Mouse (Mus musculus): ENCODE data around the gene Tas2r130. TPM values are rescaled to one million over a fixed set of nuclear protein-coding genes. Genes with fewer than 3 reads are reported as not detected.
"Not testable (repeated sequence)": the region's sequence is repeated elsewhere in the genome, so short reads cannot be mapped to it uniquely, and the experiment has no call there.

The Tas2r130 gene
- polyA plus RNA-seq (2012; rRNA removed) = not detected in 2 replicates

- no peak for DNase-seq (ENCODE audit: low read depth)
Observed at GRCm38 (mm10) chr6:131630812-131631211, at the start of gene Tas2r130. Gene Tas2r130 (minus strand): TSS chr6:131630912.

- no peak for DNase-seq (ENCODE audit: low read depth)
Observed at GRCm38 (mm10) chr6:131678786-131679185, 48.1 kb upstream of the Tas2r130 start, which contains the start of gene Tas2r106. Gene Tas2r106 (minus strand): TSS chr6:131678886.

DNA sequence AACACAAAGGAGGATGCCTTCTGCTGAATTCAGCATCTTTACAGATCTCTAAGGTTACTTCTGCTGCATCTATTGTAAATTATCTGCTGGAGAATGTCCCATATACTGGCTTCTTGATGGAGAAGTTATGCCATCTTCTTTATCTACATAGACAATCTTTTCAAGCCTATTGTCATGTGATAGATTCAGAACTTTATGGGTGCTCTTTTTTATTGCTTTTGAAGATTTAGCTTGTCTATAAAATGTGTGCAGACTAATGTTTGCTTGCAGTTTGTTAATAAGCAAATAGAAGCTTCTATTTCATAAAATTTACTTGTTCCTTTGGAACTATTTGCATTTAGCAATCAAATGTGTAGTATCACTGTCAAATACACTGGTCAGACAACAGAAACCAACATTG is 29.3 kb upstream of the Tas2r130 start, which contains the start of gene Tas2r107:
Gene Tas2r107 (minus strand): TSS at position 101 of the 400 bp plus-strand sequence.
- no peak for DNase-seq (ENCODE audit: low read depth)

DNA sequence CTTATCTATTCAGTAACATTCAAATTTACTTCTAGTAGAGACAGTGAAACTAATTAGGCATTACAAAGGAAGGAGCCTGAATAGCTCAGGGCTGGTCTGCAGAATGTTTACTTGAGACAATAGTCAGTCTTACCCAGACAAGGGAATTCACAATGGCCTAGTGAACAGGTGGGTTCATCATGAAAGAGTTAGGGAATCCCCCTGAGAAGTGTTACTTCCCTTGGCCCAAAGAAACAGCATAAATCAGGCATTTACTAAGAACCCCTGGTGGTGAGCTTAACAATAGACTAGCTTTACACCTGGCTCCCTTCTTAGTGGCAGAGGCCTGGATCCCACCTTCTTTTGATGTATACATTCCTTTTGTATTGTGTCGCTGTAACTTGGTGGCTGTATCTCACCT is 20.8 kb downstream of the Tas2r130 start:
- not testable (repeated sequence) for DNase-seq (ENCODE audit: low read depth)

DNA sequence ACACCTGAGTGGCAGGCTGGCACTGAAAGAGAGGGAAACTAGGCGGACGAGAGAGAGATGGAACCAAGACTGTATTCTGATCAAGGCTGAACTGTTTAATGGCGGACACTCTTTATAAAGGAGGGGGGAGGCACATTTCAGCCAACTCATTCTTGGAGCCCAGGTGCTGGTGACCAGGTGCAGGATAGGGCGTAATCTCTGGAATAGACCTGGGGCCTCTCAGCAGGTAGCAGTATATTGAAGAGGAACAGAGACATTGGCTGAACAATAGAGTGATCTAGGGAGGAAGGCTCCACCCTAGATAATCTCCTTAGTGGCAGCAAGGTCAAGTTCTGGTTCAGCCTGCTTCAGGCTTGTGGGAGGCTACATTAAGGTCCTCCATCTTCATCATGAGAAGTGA is 25.9 kb downstream of the Tas2r130 start:
- DNase-seq (ENCODE audit: low read depth) = no peak

Other genes starting within 250 kb of the Tas2r130 start
- gene Ybx3, start 242.4 kb downstream of the Tas2r130 start, polyA plus RNA-seq (2012; rRNA removed) = 60.2 and 86.4 TPM in 2 replicates
- not detected in 2 replicates for gene 5430401F13Rik, start 144.5 kb downstream of the Tas2r130 start, polyA plus RNA-seq (2012; rRNA removed)
- not detected in 2 replicates for gene Gm6619, start 144.5 kb downstream of the Tas2r130 start, polyA plus RNA-seq (2012; rRNA removed)
- gene Tas2r107, start 29.2 kb upstream of the Tas2r130 start, polyA plus RNA-seq (2012; rRNA removed) = not detected in 2 replicates
- gene Tas2r106, start 48.0 kb upstream of the Tas2r130 start, polyA plus RNA-seq (2012; rRNA removed) = not detected in 2 replicates
- gene Tas2r104, start 54.8 kb upstream of the Tas2r130 start, polyA plus RNA-seq (2012; rRNA removed) = not detected in 2 replicates
- not detected in 2 replicates for gene Tas2r105, start 56.6 kb upstream of the Tas2r130 start, polyA plus RNA-seq (2012; rRNA removed)
- gene Tas2r114, start 59.2 kb upstream of the Tas2r130 start, polyA plus RNA-seq (2012; rRNA removed) = not detected in 2 replicates